Mouse (Mus musculus) neural tube, embryonic 11.5 days (tissue): Measurements from ENCODE around the gene Zfp775. TPM values are rescaled to one million over a fixed set of nuclear protein-coding genes. Genes with fewer than 3 reads are reported as not detected.

ENCODE experiments used
- ATAC-seq: fragments of 200-750 bp; cut with Nextera tagmentation; 2 replicates; pipeline ENCODE4 v1.8.0; 2017; ENCODE audit warnings: moderate number of reproducible peaks, mild to moderate bottlenecking, moderate TSS enrichment, moderate library complexity; ENCODE audit not compliant: insufficient read depth, low FRiP score, low TSS enrichment
- DNase-seq: peaks from one replicate; pipeline ENCODE4 v3.0.0-alpha.2; 2015; ENCODE audit warnings: low spot score
- H3K27ac ChIP-seq: fragments of 300-500 bp; sonication (generic); 2 replicates; pipeline ENCODE4 v1.5.1; 2014; ENCODE audit warnings: low read depth, mild to moderate bottlenecking, low read length
- H3K27me3 ChIP-seq: fragments of 300-500 bp; sonication (generic); 2 replicates; pipeline ENCODE4 v1.6.1; 2014; ENCODE audit warnings: mild to moderate bottlenecking, low read length, mixed read lengths; ENCODE audit not compliant: control insufficient read depth, insufficient read depth
- H3K36me3 ChIP-seq: fragments of 300-500 bp; sonication (generic); 2 replicates; pipeline ENCODE4 v1.6.1; 2014; ENCODE audit warnings: mild to moderate bottlenecking, low read length, moderate library complexity, mixed read lengths; ENCODE audit not compliant: control insufficient read depth, insufficient read depth
- H3K4me1 ChIP-seq: fragments of 300-500 bp; sonication (generic); 2 replicates; pipeline ENCODE4 v1.6.1; 2014; ENCODE audit warnings: low read length, mixed read lengths; ENCODE audit not compliant: control insufficient read depth, insufficient read depth
- H3K4me2 ChIP-seq: fragments of 300-500 bp; sonication (generic); 2 replicates; pipeline ENCODE4 v1.6.1; 2014; ENCODE audit warnings: low read depth, mild to moderate bottlenecking, moderate library complexity
- H3K4me3 ChIP-seq: fragments of 300-500 bp; sonication (generic); 2 replicates; pipeline ENCODE4 v1.5.1; 2014; ENCODE audit warnings: low read depth, low read length
- H3K9ac ChIP-seq: fragments of 300-500 bp; sonication (generic); 2 replicates; pipeline ENCODE4 v1.6.1; 2014; ENCODE audit warnings: mild to moderate bottlenecking, low read length
- H3K9me3 ChIP-seq: fragments of 300-500 bp; sonication (generic); 2 replicates; pipeline ENCODE4 v1.6.1; 2016; ENCODE audit warnings: low read length; ENCODE audit not compliant: control insufficient read depth
- WGBS: fragments of 180-500 bp; shearing (Covaris S2); extraction: QIAGEN DNeasy Blood & Tissue Kit; methylation state at CpG from one replicate; pipeline ENCODE4 v1.1.7; 2014; 5-methylcytosine and 5-hydroxymethylcytosine counted together
- polyA plus RNA-seq: library from polyadenylated mRNA; unstranded; fragments of >200 nt; fragmentation: Nextera tagmentation; extraction: Ambion mirVana; gene quantifications from 2 replicates; pipeline ENCODE4 v1.2.1, GENCODE M21; 2014

The Zfp775 gene
- polyA plus RNA-seq, 1 experiment from 2014 or later: 9.3 TPM

GRCm38 (mm10) chr6:48595278-48595677 lies 6.6 kb upstream of the Zfp775 start:
- Histone ChIP-seq H3K4me2 (peak overlapping the region; percentile 76), H3K4me1 (peaks cover 7% of the 10 kb centered on the region; the same call in 1 of the 2 replicates), H3K9me3 (0 out of 2 replicates have a peak, but pooled peaks cover 3% of the 10 kb centered on the region), H3K36me3 (peaks cover 33% of the 10 kb centered on the region), H3K27me3 (no peaks in the 10 kb centered on the region), H3K27ac (no peak overlapping the region), H3K9ac (peak overlapping the region; percentile 30), H3K4me3 (peak overlapping the region; percentile 79; the same call in 1 of the 2 replicates)
- ATAC-seq (no peak), DNase-seq (no peak)
- WGBS: 83% methylated on average over 1 of the region's 1 CpGs

DNA sequence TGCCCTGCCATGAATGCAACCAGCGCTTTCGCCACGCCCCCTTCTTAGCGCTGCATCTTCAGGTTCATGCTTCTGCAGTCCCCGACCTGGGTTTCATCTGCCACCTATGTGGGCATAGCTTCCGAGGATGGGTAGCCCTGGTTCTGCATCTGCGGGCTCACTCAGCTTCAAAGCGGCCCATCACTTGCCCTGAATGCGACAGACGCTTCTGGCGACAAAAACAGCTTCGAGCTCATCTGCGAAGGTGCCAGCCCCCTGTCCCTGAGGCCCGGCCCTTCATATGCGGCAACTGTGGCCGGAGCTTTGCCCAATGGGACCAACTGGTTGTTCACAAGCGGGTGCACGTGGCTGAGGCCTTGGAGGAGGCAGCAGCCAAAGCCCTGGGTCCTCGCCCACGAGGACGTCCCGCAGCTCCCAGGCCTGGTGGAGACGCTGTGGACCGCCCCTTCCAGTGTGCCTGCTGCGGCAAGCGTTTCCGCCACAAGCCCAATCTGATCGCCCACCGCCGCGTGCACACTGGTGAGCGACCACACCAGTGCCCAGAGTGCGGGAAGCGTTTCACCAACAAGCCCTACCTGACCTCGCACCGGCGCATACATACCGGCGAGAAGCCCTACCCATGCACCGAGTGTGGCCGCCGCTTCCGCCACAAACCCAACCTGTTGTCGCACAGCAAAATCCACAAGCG lies 5.2 kb upstream of the Zfp775 start:
- 97% methylated on average over 45 of the region's 45 CpGs for WGBS
- DNase-seq (no peak), ATAC-seq (no peak)
- Histone ChIP-seq H3K27me3 (no peaks in the 10 kb centered on the region), H3K4me3 (no peak overlapping the region), H3K4me2 (no peak overlapping the region), H3K27ac (no peak overlapping the region), H3K4me1 (peaks cover 10% of the 10 kb centered on the region; the same call in 1 of the 2 replicates), H3K9ac (no peak overlapping the region), H3K36me3 (peaks cover 33% of the 10 kb centered on the region), H3K9me3 (0 out of 2 replicates have a peak, but pooled peaks cover 3% of the 10 kb centered on the region)

- DNase-seq: no peak
- H3K36me3 ChIP-seq: peaks cover 33% of the 10 kb centered on the region
Observed at GRCm38 (mm10) chr6:48597233-48597625, 4.6 kb upstream of the Zfp775 start.

DNA sequence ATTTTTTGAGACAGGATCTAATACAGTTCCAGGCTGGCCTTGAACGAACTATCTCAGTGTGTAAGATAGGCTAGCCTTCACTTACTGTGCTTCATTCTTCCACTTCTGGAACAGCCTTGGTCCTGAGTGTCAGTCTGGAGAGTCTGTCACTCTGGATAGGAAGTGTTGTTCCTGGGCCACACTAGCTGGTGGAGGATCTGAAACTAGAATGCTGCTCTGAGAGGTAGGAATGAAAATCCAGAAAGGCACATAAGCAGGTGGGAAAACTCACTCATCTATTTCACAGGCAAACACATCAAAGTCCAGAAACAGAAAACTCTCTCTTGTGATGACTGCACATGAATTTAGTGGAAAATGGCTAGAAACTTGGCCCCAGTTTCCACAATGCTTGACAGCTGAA lies 1.3 kb upstream of the Zfp775 start:
- Histone ChIP-seq H3K9me3 (0 out of 2 replicates have a peak, but pooled peaks cover 3% of the 10 kb centered on the region), H3K36me3 (peaks cover 33% of the 10 kb centered on the region), H3K9ac (no peak overlapping the region), H3K27me3 (no peaks in the 10 kb centered on the region), H3K4me1 (0 out of 2 replicates have a peak, but pooled peaks cover 3% of the 10 kb centered on the region), H3K4me2 (no peak overlapping the region), H3K4me3 (no peak overlapping the region), H3K27ac (no peak overlapping the region)
- ATAC-seq: no peak
- DNase-seq: no peak
- 95% methylated on average over 1 of the region's 1 CpGs for WGBS

More at GRCm38 (mm10) chr6:48597233-48597625, 4.6 kb upstream of the Zfp775 start:
- Histone ChIP-seq H3K4me2 (no peak overlapping the region), H3K4me3 (no peak overlapping the region), H3K9ac (no peak overlapping the region), H3K4me1 (peaks cover 10% of the 10 kb centered on the region; the same call in 1 of the 2 replicates), H3K27ac (no peak overlapping the region), H3K9me3 (0 out of 2 replicates have a peak, but pooled peaks cover 3% of the 10 kb centered on the region), H3K27me3 (no peaks in the 10 kb centered on the region)
- no peak for ATAC-seq
- 97% methylated on average over 27 of the region's 27 CpGs for whole genome bisulfite sequencing

DNA sequence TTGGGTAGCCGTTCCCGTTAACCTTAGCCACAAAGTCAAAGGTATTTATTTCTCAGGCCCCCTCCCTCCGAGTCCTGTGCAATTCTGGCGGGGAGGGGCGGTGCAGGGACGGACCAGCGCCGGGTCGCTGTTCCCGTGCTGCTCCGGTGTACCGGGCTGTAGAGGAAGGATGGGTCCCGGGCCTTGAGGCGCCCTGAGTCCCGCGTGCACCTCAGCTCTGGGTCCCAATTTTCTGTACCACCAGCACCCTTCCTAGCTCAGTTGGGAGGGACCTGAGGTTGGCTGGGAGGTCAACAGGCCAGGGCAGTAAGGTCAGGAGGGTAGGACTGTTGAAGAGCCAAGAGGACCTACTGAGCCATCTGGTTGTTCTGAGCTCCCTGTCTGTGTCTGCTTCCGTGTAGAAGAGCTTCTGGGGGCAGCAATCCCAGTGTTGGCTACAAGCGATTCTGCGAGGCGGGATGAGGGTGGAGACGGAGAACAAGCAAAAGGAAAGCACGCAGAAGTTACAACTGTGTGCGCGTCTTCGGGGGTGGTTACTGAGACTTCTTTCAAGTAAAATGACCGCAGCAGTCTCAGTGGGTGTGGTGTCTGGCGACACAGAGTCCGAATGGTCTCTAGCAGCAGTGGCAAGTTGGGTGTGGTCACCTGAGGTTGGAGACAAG lies 348 bp downstream of the Zfp775 start:
- H3K4me1 ChIP-seq: 0 out of 2 replicates have a peak, but pooled peaks cover 3% of the 10 kb centered on the region
- 0 out of 2 replicates have a peak, but pooled peaks cover 2% of the 10 kb centered on the region for H3K9me3 ChIP-seq
- peak overlapping the region; percentile 92 for H3K4me2 ChIP-seq
- no peaks in the 10 kb centered on the region for H3K27me3 ChIP-seq
- peaks cover 17% of the 10 kb centered on the region for H3K36me3 ChIP-seq
- H3K4me3 ChIP-seq: peak overlapping the region; percentile 55
- peak; percentile 71 for ATAC-seq
- H3K27ac ChIP-seq: peak overlapping the region; percentile 87
- peak overlapping the region; percentile 84 for H3K9ac ChIP-seq
- no peak for DNase-seq
- 1% methylated on average over 28 of the region's 28 CpGs for WGBS

DNA sequence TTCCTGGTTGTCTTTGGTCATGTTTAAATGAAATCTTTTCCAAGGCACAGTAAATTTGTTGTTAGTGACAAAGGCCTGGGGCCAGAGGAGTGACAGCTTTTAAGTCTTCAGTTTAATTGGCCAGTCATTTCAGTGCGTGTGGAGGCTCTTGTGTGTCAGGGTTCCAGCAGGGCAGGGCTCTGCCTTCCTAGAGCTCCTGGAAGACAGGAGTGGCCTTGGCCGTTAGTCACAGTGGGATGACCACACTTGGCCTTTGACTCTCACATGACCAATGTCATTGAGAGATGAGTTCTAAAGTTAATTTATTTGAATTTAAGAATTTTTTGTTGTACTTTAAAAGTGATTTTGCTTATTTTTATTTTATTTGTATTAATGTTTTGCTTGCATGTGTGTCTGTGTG lies 6.3 kb downstream of the Zfp775 start:
- Histone ChIP-seq H3K4me3 (no peak overlapping the region), H3K27ac (no peak overlapping the region), H3K36me3 (no peaks in the 10 kb centered on the region), H3K27me3 (no peaks in the 10 kb centered on the region), H3K9ac (no peak overlapping the region), H3K4me2 (no peak overlapping the region), H3K4me1 (no peaks in the 10 kb centered on the region), H3K9me3 (no peaks in the 10 kb centered on the region)
- 60% methylated on average over 2 of the region's 2 CpGs for WGBS
- DNase-seq: no peak
- no peak for ATAC-seq

DNA sequence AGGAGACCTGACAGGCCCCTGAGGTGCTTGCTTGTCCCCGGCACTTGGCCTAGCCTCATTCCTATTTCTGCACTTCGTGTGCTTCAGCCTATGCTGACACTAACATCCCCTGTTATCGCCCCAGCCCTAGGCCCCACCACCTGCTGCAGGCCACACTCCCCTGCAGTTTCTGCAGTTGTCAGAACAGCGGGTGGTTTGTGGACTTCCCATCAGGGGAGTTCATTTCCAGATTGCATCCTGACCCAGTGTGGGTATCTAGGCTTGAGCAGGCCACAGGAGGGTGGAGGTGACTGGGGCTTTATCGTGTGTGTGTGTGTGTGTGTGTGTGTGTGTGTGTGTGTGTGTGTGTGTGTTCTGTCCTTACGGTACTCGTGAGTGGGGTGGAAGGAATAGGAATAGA lies 7.6 kb downstream of the Zfp775 start:
- Histone ChIP-seq H3K4me1 (no peaks in the 10 kb centered on the region), H3K4me2 (no peak overlapping the region), H3K9me3 (no peaks in the 10 kb centered on the region), H3K27ac (no peak overlapping the region), H3K36me3 (0 out of 2 replicates have a peak, but pooled peaks cover 5% of the 10 kb centered on the region), H3K4me3 (no peak overlapping the region), H3K9ac (no peak overlapping the region), H3K27me3 (no peaks in the 10 kb centered on the region)
- WGBS: 64% methylated on average over 7 of the region's 7 CpGs
- DNase-seq (no peak), ATAC-seq (no peak)

GRCm38 (mm10) chr6:48610657-48611056 lies 8.8 kb downstream of the Zfp775 start:
- DNase-seq (no peak), ATAC-seq (no peak)
- Histone ChIP-seq H3K36me3 (0 out of 2 replicates have a peak, but pooled peaks cover 5% of the 10 kb centered on the region), H3K27me3 (no peaks in the 10 kb centered on the region), H3K9ac (no peak overlapping the region), H3K4me3 (no peak overlapping the region), H3K9me3 (no peaks in the 10 kb centered on the region), H3K27ac (no peak overlapping the region), H3K4me1 (no peaks in the 10 kb centered on the region), H3K4me2 (no peak overlapping the region)
- 82% methylated on average over 3 of the region's 3 CpGs for WGBS
